Mouse (Mus musculus) megakaryocyte, embryonic 14.5 days (primary cell): ENCODE data around the gene 6030408B16Rik.

Source experiments
- FLI1 ChIP-seq: IDR thresholded peaks from 2 replicates; pipeline ENCODE4 v1.6.1; 2012; ENCODE audit warnings: low read length, inconsistent platforms, mixed read lengths
- GATA1 ChIP-seq: IDR thresholded peaks from 3 replicates; pipeline ENCODE4 v1.6.1; 2012; ENCODE audit warnings: mixed read lengths, low read length, inconsistent platforms, borderline replicate concordance

- no peak for TF ChIP-seq GATA1
- no peak for TF ChIP-seq FLI1
Measured at GRCm38 (mm10) chr15:101316913-101317813, 24.2 kb downstream of the 6030408B16Rik start.
